In the genomic region with DNA sequence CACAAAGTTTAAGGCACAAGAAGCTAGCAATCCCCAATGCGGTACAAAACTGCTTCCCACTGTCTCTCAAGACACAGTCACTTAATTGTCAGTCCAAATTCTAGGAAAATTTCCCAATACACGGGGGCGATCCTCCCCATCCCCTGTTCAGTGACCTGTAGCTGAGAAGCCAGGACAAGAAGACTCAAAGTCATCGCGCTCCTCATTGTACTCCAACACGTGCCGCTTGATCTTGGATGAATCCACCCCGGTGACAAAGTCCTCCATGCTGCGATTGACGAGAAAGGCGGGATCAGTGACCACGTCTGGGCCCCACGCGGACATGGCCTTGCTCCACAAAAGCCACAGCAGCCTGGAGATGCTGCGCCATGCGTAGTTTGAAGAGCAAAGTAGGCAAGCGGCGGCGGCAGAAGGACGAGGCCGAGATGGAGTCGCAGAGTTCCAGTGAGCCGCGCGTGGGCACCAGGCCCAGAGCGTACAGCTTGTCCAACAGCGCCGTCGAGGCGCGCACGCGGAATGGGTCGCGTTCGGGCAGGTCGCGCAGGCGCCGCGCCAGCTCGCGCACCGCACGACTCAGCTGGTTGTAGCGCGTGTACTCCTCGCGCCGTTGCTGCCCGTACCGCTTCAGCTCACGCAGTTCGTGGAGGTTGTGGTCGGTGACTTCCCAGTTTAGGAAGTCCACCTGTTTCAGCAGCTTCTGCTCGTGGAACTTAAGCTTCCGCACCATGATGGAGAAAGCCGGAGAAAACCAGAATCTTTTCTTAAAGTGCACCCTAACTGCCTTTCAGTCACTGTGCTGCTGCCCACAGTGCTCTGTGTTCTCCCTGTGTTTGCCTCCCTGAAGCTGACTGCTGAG, we compare ENCODE assay signal across 7 mouse cellular contexts. TPM values are rescaled to one million over a fixed set of nuclear protein-coding genes. Genes with fewer than 3 reads are reported as not detected.
DNase-seq lines count a peak whose midpoint lies in the region; ATAC-seq and TF ChIP-seq lines count a peak whose summit lies in the region.

No protein-coding gene starts in this region.

- intact Hi-C loops in heart, postnatal 10 days (cut with DNase I) = no loop called here

- 31% methylated on average over 58 of the region's 58 CpGs for WGBS in lung, embryonic 14.5 days
- 32% methylated on average over 58 of the region's 58 CpGs for WGBS in lung, postnatal 0 days
- 41% methylated on average over 58 of the region's 58 CpGs for WGBS in embryonic facial prominence, embryonic 15.5 days
- WGBS in midbrain, embryonic 14.5 days = 42% methylated on average over 58 of the region's 58 CpGs

- H3K4me3 ChIP-seq in lung, embryonic 14.5 days (ENCODE audit: low read depth, low read length) = no peak overlapping the region
- H3K4me3 ChIP-seq in lung, postnatal 0 days (ENCODE audit: low read depth, low read length) = no peak overlapping the region
- H3K4me3 ChIP-seq in embryonic facial prominence, embryonic 15.5 days (replicated peaks) = peak overlapping the region; percentile 22
- H3K4me3 ChIP-seq in midbrain, embryonic 14.5 days (replicated peaks; ENCODE audit: low read depth, low read length) = 0 out of 2 replicates have a peak overlapping the region, but pooled peaks have one; percentile 8

- TF ChIP-seq CTCF in lung, embryonic 14.5 days (IDR thresholded peaks at IDR 0.05; ENCODE audit: low read depth) = no peak
- TF ChIP-seq CTCF in lung, postnatal 0 days (IDR thresholded peaks at IDR 0.05) = no peak

- H3K27ac ChIP-seq in lung, embryonic 14.5 days (ENCODE audit: low read depth) = no peak overlapping the region
- H3K27ac ChIP-seq in lung, postnatal 0 days (ENCODE audit: low read length) = no peak overlapping the region
- no peak overlapping the region for H3K27ac ChIP-seq in embryonic facial prominence, embryonic 15.5 days (replicated peaks)
- H3K27ac ChIP-seq in midbrain, embryonic 14.5 days (replicated peaks; ENCODE audit: low read depth, low read length) = no peak overlapping the region

- no peak for TF ChIP-seq EP300 in lung, postnatal 0 days (IDR thresholded peaks at IDR 0.05)

- peaks cover 14% of the 10 kb centered on the region for H3K27me3 ChIP-seq in lung, embryonic 14.5 days (ENCODE audit: insufficient read depth, low read length)
- H3K27me3 ChIP-seq in lung, postnatal 0 days (replicated peaks; ENCODE audit: insufficient read depth, low read length) = no peaks in the 10 kb centered on the region
- peaks cover 10% of the 10 kb centered on the region for H3K27me3 ChIP-seq in embryonic facial prominence, embryonic 15.5 days
- no peaks in the 10 kb centered on the region for H3K27me3 ChIP-seq in midbrain, embryonic 14.5 days (ENCODE audit: control insufficient read depth, insufficient read depth, low read length)

- H3K4me1 ChIP-seq in lung, embryonic 14.5 days (ENCODE audit: insufficient read depth) = no peaks in the 10 kb centered on the region
- H3K4me1 ChIP-seq in lung, postnatal 0 days (ENCODE audit: insufficient read depth, low read depth, low read length) = no peaks in the 10 kb centered on the region
- 0 out of 2 replicates have a peak, but pooled peaks cover 4% of the 10 kb centered on the region for H3K4me1 ChIP-seq in embryonic facial prominence, embryonic 15.5 days
- H3K4me1 ChIP-seq in midbrain, embryonic 14.5 days (ENCODE audit: control insufficient read depth, insufficient read depth, low read length) = no peaks in the 10 kb centered on the region

- no peaks in the 10 kb centered on the region for H3K9me3 ChIP-seq in lung, embryonic 14.5 days (ENCODE audit: low read depth, low read length)
- no peaks in the 10 kb centered on the region for H3K9me3 ChIP-seq in lung, postnatal 0 days (ENCODE audit: low read length)
- no peaks in the 10 kb centered on the region for H3K9me3 ChIP-seq in embryonic facial prominence, embryonic 15.5 days (replicated peaks)
- H3K9me3 ChIP-seq in midbrain, embryonic 14.5 days (ENCODE audit: control insufficient read depth, low read length) = no peaks in the 10 kb centered on the region

- no peak overlapping the region for H3K9ac ChIP-seq in lung, embryonic 14.5 days
- no peak overlapping the region for H3K9ac ChIP-seq in lung, postnatal 0 days (replicated peaks; ENCODE audit: low read depth)
- H3K9ac ChIP-seq in embryonic facial prominence, embryonic 15.5 days = no peak overlapping the region
- no peak overlapping the region for H3K9ac ChIP-seq in midbrain, embryonic 14.5 days (replicated peaks; ENCODE audit: low read length)

- DNase-seq in lung, embryonic 14.5 days = peak; percentile 39
- no peak for DNase-seq in lung, postnatal 0 days (ENCODE audit: low spot score)
- peak; percentile 50 to 62 for DNase-seq in heart, postnatal 10 days
- DNase-seq in layer of hippocampus, postnatal 10 days (ENCODE audit: low spot score in 2 of 2) = peak; percentile 22 to 56
- DNase-seq in midbrain, embryonic 14.5 days = peak; percentile 27

- no peak; the same call in 1 of the 2 replicates for ATAC-seq in lung, embryonic 14.5 days (ENCODE audit: insufficient read depth)
- no peak for ATAC-seq in lung, postnatal 0 days
- no peak for ATAC-seq in embryonic facial prominence, embryonic 15.5 days (ENCODE audit: insufficient number of reproducible peaks, low FRiP score, low TSS enrichment, low read depth)
- ATAC-seq in midbrain, embryonic 14.5 days (ENCODE audit: low FRiP score, low TSS enrichment) = no peak
- ATAC-seq in erythroid progenitor cell, adult 5-6 weeks (replicated peaks; ENCODE audit: low FRiP score, poor library complexity, severe bottlenecking) = no peak

- no peaks in the 10 kb centered on the region for H3K36me3 ChIP-seq in lung, embryonic 14.5 days (ENCODE audit: insufficient read depth)
- H3K36me3 ChIP-seq in lung, postnatal 0 days (ENCODE audit: insufficient read depth, low read length) = no peaks in the 10 kb centered on the region
- H3K36me3 ChIP-seq in embryonic facial prominence, embryonic 15.5 days = no peaks in the 10 kb centered on the region
- no peaks in the 10 kb centered on the region for H3K36me3 ChIP-seq in midbrain, embryonic 14.5 days (ENCODE audit: control insufficient read depth, insufficient read depth, low read length)

- peak overlapping the region; percentile 43; the same call in 1 of the 2 replicates for H3K4me2 ChIP-seq in lung, embryonic 14.5 days
- no peak overlapping the region for H3K4me2 ChIP-seq in lung, postnatal 0 days (replicated peaks; ENCODE audit: low read depth, low read length)
- H3K4me2 ChIP-seq in embryonic facial prominence, embryonic 15.5 days (replicated peaks) = peak overlapping the region; percentile 39
- peak overlapping the region; percentile 32 for H3K4me2 ChIP-seq in midbrain, embryonic 14.5 days (ENCODE audit: low read length)

RNA-seq across cellular contexts. Expression of a gene that starts 12.8 kb away (rescaled TPM):
- polyA plus RNA-seq in lung, embryonic 14.5 days (2014; fragmentation: Nextera tagmentation; extraction: Ambion mirVana) = 108 and 112 TPM in 2 replicates
- 96.7 and 102 TPM in 2 replicates for polyA plus RNA-seq in lung, postnatal 0 days (2015; fragmentation: Nextera tagmentation; extraction: Ambion mirVana)
- polyA plus RNA-seq in embryonic facial prominence, embryonic 15.5 days (2015; fragmentation: Nextera tagmentation; extraction: Ambion mirVana) = 109 TPM in 2 replicates
- 100 to 1,000 TPM; 108 to 109 TPM for total RNA-seq in heart, postnatal 10 days (2021)
- total RNA-seq in layer of hippocampus, postnatal 10 days (2021) = 10 to 100 TPM; 73.9 to 83.3 TPM
- 84.0 and 103 TPM in 2 replicates for polyA plus RNA-seq in midbrain, embryonic 14.5 days (2014; fragmentation: Nextera tagmentation; extraction: Ambion mirVana)
- 18.4 and 40.7 TPM in 2 replicates for total RNA-seq in erythroid progenitor cell, adult 5-6 weeks (2015; ENCODE audit: low replicate concordance)
- total RNA-seq in erythroid progenitor cell, adult 5-6 weeks (2017; ENCODE audit: low replicate concordance) = 34.3 and 54.9 TPM in 2 replicates

RNA-seq across cellular contexts. Expression of a gene that starts 43.6 kb away (rescaled TPM):
- polyA plus RNA-seq in lung, embryonic 14.5 days (2014; fragmentation: Nextera tagmentation; extraction: Ambion mirVana) = 28.1 and 32.7 TPM in 2 replicates
- 19.7 and 21.3 TPM in 2 replicates for polyA plus RNA-seq in lung, postnatal 0 days (2015; fragmentation: Nextera tagmentation; extraction: Ambion mirVana)
- polyA plus RNA-seq in embryonic facial prominence, embryonic 15.5 days (2015; fragmentation: Nextera tagmentation; extraction: Ambion mirVana) = 40.0 and 40.5 TPM in 2 replicates
- total RNA-seq in heart, postnatal 10 days (2021) = 10 to 100 TPM; 17.1 to 17.4 TPM
- total RNA-seq in layer of hippocampus, postnatal 10 days (2021) = 10 to 100 TPM; 19.0 to 24.0 TPM
- 26.2 and 29.8 TPM in 2 replicates for polyA plus RNA-seq in midbrain, embryonic 14.5 days (2014; fragmentation: Nextera tagmentation; extraction: Ambion mirVana)
- total RNA-seq in erythroid progenitor cell, adult 5-6 weeks (2015; ENCODE audit: low replicate concordance) = 24.7 and 24.9 TPM in 2 replicates
- 41.8 and 43.9 TPM in 2 replicates for total RNA-seq in erythroid progenitor cell, adult 5-6 weeks (2017; ENCODE audit: low replicate concordance)

RNA-seq across cellular contexts. Expression of a gene that starts 47.6 kb away (rescaled TPM):
- polyA plus RNA-seq in lung, embryonic 14.5 days (2014; fragmentation: Nextera tagmentation; extraction: Ambion mirVana) = 34.1 and 37.2 TPM in 2 replicates
- 6.3 and 6.7 TPM in 2 replicates for polyA plus RNA-seq in lung, postnatal 0 days (2015; fragmentation: Nextera tagmentation; extraction: Ambion mirVana)
- polyA plus RNA-seq in embryonic facial prominence, embryonic 15.5 days (2015; fragmentation: Nextera tagmentation; extraction: Ambion mirVana) = 29.2 and 30.2 TPM in 2 replicates
- 10 to 100 TPM; 12.2 to 13.8 TPM for total RNA-seq in heart, postnatal 10 days (2021)
- 10 to 100 TPM; 19.7 to 20.7 TPM for total RNA-seq in layer of hippocampus, postnatal 10 days (2021)
- polyA plus RNA-seq in midbrain, embryonic 14.5 days (2014; fragmentation: Nextera tagmentation; extraction: Ambion mirVana) = 11.7 and 15.2 TPM in 2 replicates
- total RNA-seq in erythroid progenitor cell, adult 5-6 weeks (2015; ENCODE audit: low replicate concordance) = 8.0 and 28.1 TPM in 2 replicates
- total RNA-seq in erythroid progenitor cell, adult 5-6 weeks (2017; ENCODE audit: low replicate concordance) = 4.6 and 6.3 TPM in 2 replicates

Comparison
In these comparisons a context has a peak if more than half of its experiments do, and no peak if none do; other contexts are left out.
1. H3K4me3 ChIP-seq: peak in embryonic facial prominence, embryonic 15.5 days (single experiment) and midbrain, embryonic 14.5 days (single experiment); none in lung, embryonic 14.5 days (single experiment) and lung, postnatal 0 days (single experiment).